Comparison of ENCODE assay signal across 21 mouse cellular contexts in genomic region chr9:68166556-68166955, GRCm38 (mm10).
DNase-seq lines count a peak whose midpoint lies in the region; ATAC-seq and TF ChIP-seq lines count a peak whose summit lies in the region.
"Had no signal": no experiment of that assay in that cellular context is flagged by ENCODE, and none has a peak within 500 bp of the region (broad histone marks: within the 10 kb centered on the region; RNA-seq: fewer than 3 reads in every experiment).

No protein-coding gene starts in this region.

- no peaks in the 10 kb centered on the region for H3K27me3 ChIP-seq in embryonic facial prominence, embryonic 11.5 days (ENCODE audit: control insufficient read depth, insufficient read depth, low read length)
- H3K27me3 ChIP-seq in embryonic facial prominence, embryonic 10.5 days (replicated peaks; ENCODE audit: low read depth, poor library complexity, severe bottlenecking) = peaks cover 8% of the 10 kb centered on the region; the same call in 1 of the 2 replicates
- no peaks in the 10 kb centered on the region for H3K27me3 ChIP-seq in midbrain, embryonic 10.5 days (ENCODE audit: low read depth, poor library complexity, severe bottlenecking)
- H3K27me3 ChIP-seq: embryonic facial prominence, embryonic 12.5 days; forebrain, embryonic 13.5 days; forebrain, embryonic 15.5 days had no signal

- ATAC-seq in embryonic facial prominence, embryonic 11.5 days (replicated peaks; ENCODE audit: insufficient number of reproducible peaks, low FRiP score, low TSS enrichment, low read depth) = no peak
- ATAC-seq: forebrain, embryonic 13.5 days; forebrain, embryonic 15.5 days; forebrain, postnatal 0 days had no signal

- TF ChIP-seq CTCF in gastrocnemius, adult 2 months (IDR thresholded peaks at IDR 0.05) = no peak

- 18% methylated on average over 4 of the region's 4 CpGs for WGBS in embryonic facial prominence, embryonic 11.5 days
- WGBS in embryonic facial prominence, embryonic 10.5 days = 38% methylated on average over 4 of the region's 4 CpGs
- WGBS in midbrain, embryonic 10.5 days = 64% methylated on average over 4 of the region's 4 CpGs

- H3K27ac ChIP-seq in embryonic facial prominence, embryonic 11.5 days (replicated peaks; ENCODE audit: low read depth, low read length) = no peak overlapping the region
- no peak overlapping the region for H3K27ac ChIP-seq in embryonic facial prominence, embryonic 10.5 days (replicated peaks)
- no peak overlapping the region for H3K27ac ChIP-seq in midbrain, embryonic 10.5 days (replicated peaks)
- no peak overlapping the region for H3K27ac ChIP-seq in gastrocnemius, adult 2 months
- H3K27ac ChIP-seq: embryonic facial prominence, embryonic 12.5 days; forebrain, embryonic 13.5 days; forebrain, embryonic 15.5 days had no signal

- H3K4me3 ChIP-seq in embryonic facial prominence, embryonic 11.5 days (ENCODE audit: low read depth, low read length) = no peak overlapping the region
- H3K4me3 ChIP-seq in embryonic facial prominence, embryonic 10.5 days = no peak overlapping the region
- no peak overlapping the region for H3K4me3 ChIP-seq in midbrain, embryonic 10.5 days
- H3K4me3 ChIP-seq in gastrocnemius, adult 2 months = no peak overlapping the region
- H3K4me3 ChIP-seq: embryonic facial prominence, embryonic 12.5 days; forebrain, embryonic 13.5 days; forebrain, embryonic 15.5 days had no signal

- DNase-seq in embryonic facial prominence, embryonic 11.5 days (ENCODE audit: low spot score) = peak; percentile 48
- no peak for DNase-seq in embryonic facial prominence, embryonic 10.5 days (ENCODE audit: low spot score)
- peak; percentile 29 for DNase-seq in embryo, embryonic 11 days
- DNase-seq in forelimb bud, embryonic 11.5 days (ENCODE audit: low read depth, low spot score) = peak; percentile 51
- peak; percentile 51 for DNase-seq in mesoderm, embryonic 11.5 days (ENCODE audit: low read depth, low spot score)
- no peak for DNase-seq in layer of hippocampus, postnatal 14 days (ENCODE audit: low spot score in 2 of 2)
- no peak for DNase-seq in midbrain, embryonic 10.5 days (ENCODE audit: low spot score)
- no peak for DNase-seq in gastrocnemius, adult 2 months
- DNase-seq: adrenal gland, adult 2 months; adrenal gland, postnatal 10 days; adrenal gland, postnatal 25 days; cerebellum, adult 11 months; cerebellum, adult 18-20 months; cerebellum, adult 8-10 months; cerebellum, adult 9-11 months; cerebellum, postnatal 14 days; cerebellum, postnatal 36 days; forebrain, postnatal 0 days had no signal

- no peaks in the 10 kb centered on the region for H3K36me3 ChIP-seq in embryonic facial prominence, embryonic 11.5 days (replicated peaks; ENCODE audit: control insufficient read depth, insufficient read depth, low read depth, low read length)
- H3K36me3 ChIP-seq in embryonic facial prominence, embryonic 10.5 days (replicated peaks) = no peaks in the 10 kb centered on the region
- no peaks in the 10 kb centered on the region for H3K36me3 ChIP-seq in midbrain, embryonic 10.5 days
- H3K36me3 ChIP-seq: embryonic facial prominence, embryonic 12.5 days; forebrain, embryonic 15.5 days had no signal

- intact Hi-C loops in gastrocnemius, adult 2 months (cut with DNase I) = no loop called here

- no peak overlapping the region for H3K9ac ChIP-seq in embryonic facial prominence, embryonic 11.5 days (replicated peaks; ENCODE audit: low read length)
- H3K9ac ChIP-seq: embryonic facial prominence, embryonic 12.5 days; forebrain, embryonic 13.5 days; forebrain, embryonic 15.5 days; forebrain, postnatal 0 days had no signal

- H3K4me1 ChIP-seq in embryonic facial prominence, embryonic 11.5 days (ENCODE audit: control insufficient read depth, insufficient read depth, low read length) = no peaks in the 10 kb centered on the region
- peaks cover 11% of the 10 kb centered on the region for H3K4me1 ChIP-seq in embryonic facial prominence, embryonic 10.5 days
- H3K4me1 ChIP-seq in midbrain, embryonic 10.5 days = no peaks in the 10 kb centered on the region
- H3K4me1 ChIP-seq: forebrain, embryonic 13.5 days; forebrain, embryonic 15.5 days had no signal

- no peaks in the 10 kb centered on the region for H3K9me3 ChIP-seq in embryonic facial prominence, embryonic 11.5 days (replicated peaks; ENCODE audit: control insufficient read depth, low read length)
- no peaks in the 10 kb centered on the region for H3K9me3 ChIP-seq in embryonic facial prominence, embryonic 10.5 days
- no peaks in the 10 kb centered on the region for H3K9me3 ChIP-seq in midbrain, embryonic 10.5 days (replicated peaks)
- H3K9me3 ChIP-seq: embryonic facial prominence, embryonic 12.5 days; forebrain, embryonic 13.5 days; forebrain, embryonic 15.5 days had no signal

- no peak overlapping the region for H3K4me2 ChIP-seq in embryonic facial prominence, embryonic 11.5 days (ENCODE audit: low read depth, low read length)
- H3K4me2 ChIP-seq: embryonic facial prominence, embryonic 12.5 days; forebrain, embryonic 13.5 days; forebrain, embryonic 15.5 days had no signal

Comparison
In these comparisons a context has a peak if more than half of its experiments do, and no peak if none do; other contexts are left out.
1. DNase-seq: peak in embryonic facial prominence, embryonic 11.5 days (single experiment), embryo, embryonic 11 days (single experiment), forelimb bud, embryonic 11.5 days (single experiment) and mesoderm, embryonic 11.5 days (single experiment); none in embryonic facial prominence, embryonic 10.5 days (single experiment), layer of hippocampus, postnatal 14 days (0 of 2), midbrain, embryonic 10.5 days (single experiment) and gastrocnemius, adult 2 months (single experiment).